Mouse (Mus musculus): Measurements from ENCODE around the gene Dnase1l3. TPM values are rescaled to one million over a fixed set of nuclear protein-coding genes. Genes with fewer than 3 reads are reported as not detected.

Dnase1l3 gene
- polyA plus RNA-seq, 1 experiment from 2014 or later: 0.13 TPM

DNA sequence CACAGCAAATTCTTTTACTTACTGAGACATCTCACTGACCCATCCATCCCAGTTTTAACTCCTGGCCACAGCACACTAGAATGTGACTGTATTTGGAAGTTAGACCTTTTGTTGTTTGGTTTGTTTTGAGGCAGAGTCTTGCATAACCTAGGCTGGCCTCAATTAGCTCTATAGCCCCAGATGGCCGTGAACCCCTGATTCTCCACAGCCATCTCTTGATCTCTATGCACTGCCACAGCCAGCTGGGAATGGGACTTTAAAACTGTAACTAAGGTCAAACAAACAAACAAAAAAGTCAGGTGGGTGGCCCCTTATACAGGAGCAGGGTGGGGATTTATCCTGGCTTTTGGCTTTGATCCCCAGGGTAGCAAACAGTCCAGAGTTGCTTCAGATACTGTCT lies 19.7 kb downstream of the Dnase1l3 start:
- Histone ChIP-seq H3K9ac (no peak overlapping the region), H3K27me3 (no peaks in the 10 kb centered on the region), H3K4me2 (no peak overlapping the region), H3K4me3 (no peak overlapping the region), H3K36me3 (no peaks in the 10 kb centered on the region), H3K9me3 (replicated peaks) (no peaks in the 10 kb centered on the region), H3K4me1 (replicated peaks) (no peaks in the 10 kb centered on the region), H3K27ac (no peak overlapping the region)
- ATAC-seq (replicated peaks; ENCODE audit: insufficient number of reproducible peaks, insufficient read depth, low FRiP score, low read depth): no peak
- 84% methylated on average over 1 of the region's 1 CpGs for WGBS

DNA sequence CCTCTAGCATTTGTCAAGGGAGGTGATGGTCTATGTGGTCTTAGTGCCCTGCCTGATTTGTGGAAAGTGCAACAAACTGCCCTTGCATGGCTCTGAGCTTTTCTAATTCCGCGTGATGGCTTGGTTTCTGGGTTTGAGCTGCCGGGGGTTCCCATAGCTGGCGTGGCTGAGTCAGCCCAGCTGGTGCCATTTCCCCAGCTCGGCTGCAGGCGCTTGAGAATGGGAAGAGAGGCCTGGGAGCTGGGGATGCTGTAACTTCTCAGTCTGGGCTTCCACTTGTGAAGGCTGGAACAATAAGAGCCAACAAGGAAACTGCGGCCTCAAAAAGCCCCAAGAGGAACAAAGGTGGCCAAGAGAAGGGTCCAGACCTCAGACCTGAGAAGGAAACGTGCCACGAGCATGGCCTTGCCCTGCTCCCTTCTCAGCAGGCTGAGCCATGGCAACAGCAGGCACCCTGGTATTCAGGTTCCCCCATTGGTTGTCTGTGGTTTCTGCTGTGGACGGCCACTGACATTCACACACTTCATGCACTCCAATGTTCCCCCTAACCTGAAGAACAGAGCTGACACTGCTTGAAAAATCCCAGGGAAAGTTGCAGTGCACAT lies 22.4 kb downstream of the Dnase1l3 start:
- Histone ChIP-seq H3K27me3 (no peaks in the 10 kb centered on the region), H3K9me3 (replicated peaks) (no peaks in the 10 kb centered on the region), H3K4me1 (replicated peaks) (no peaks in the 10 kb centered on the region), H3K4me3 (no peak overlapping the region), H3K9ac (no peak overlapping the region), H3K27ac (no peak overlapping the region), H3K36me3 (no peaks in the 10 kb centered on the region), H3K4me2 (no peak overlapping the region)
- ATAC-seq (replicated peaks; ENCODE audit: insufficient number of reproducible peaks, insufficient read depth, low FRiP score, low read depth): no peak
- WGBS: 54% methylated on average over 10 of the region's 10 CpGs

DNA sequence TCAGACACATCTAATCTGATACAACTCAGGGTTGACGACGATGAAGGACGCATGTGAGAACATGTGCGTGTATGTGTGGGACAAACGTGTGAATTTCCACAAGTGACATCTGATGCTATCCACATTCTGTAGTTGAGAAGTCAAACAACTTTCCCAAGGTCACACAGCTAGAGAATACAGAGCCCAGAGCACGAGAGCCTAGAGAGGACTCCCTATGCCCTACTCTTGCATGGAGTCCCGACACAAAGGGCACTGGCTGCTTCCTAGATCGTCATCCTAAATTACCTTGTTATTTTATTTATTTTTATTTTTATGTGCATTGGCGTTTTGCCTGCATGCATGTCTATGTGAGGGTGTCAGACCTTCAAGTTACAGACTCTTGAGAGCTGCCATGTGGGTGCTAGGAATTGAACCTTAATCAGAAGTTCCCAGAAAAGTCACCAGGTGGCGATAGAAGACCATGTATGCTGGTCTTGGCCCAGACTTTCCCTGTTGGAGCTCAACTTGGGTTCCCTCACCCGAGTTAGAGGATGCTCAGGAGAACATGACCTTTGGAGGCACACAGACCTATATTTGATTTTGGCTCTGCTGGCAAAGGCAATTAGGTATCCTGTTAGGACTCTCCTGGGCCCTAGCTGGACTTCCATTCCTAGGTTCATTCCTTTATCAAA lies 30.0 kb downstream of the Dnase1l3 start:
- Histone ChIP-seq H3K27ac (no peak overlapping the region), H3K36me3 (no peaks in the 10 kb centered on the region), H3K4me3 (no peak overlapping the region), H3K27me3 (no peaks in the 10 kb centered on the region), H3K9ac (no peak overlapping the region), H3K4me1 (replicated peaks) (peaks cover 12% of the 10 kb centered on the region), H3K4me2 (no peak overlapping the region), H3K9me3 (replicated peaks) (no peaks in the 10 kb centered on the region)
- ATAC-seq (replicated peaks; ENCODE audit: insufficient number of reproducible peaks, insufficient read depth, low FRiP score, low read depth): no peak
- WGBS: 50% methylated on average over 11 of the region's 11 CpGs

DNA sequence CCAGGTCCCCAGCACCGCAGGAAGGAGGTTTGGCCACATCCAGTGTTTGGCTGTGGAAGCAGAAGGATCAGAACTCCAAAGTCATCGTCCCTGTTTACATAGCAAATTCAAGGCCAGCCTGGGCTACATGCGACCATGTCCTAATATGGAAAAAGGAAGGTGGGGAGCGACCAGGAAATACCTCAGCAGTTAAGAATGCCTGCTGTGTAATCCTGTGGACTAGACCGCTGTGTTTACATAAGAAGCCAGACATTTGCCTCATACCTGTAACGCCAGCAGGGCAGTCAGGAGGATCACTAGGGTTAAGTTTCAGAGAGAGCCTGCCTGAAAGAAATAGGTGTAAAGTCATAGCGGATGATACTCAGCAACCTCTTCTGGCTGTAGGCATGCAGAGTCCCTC lies 31.2 kb downstream of the Dnase1l3 start:
- peaks cover 12% of the 10 kb centered on the region for H3K4me1 ChIP-seq (replicated peaks)

DNA sequence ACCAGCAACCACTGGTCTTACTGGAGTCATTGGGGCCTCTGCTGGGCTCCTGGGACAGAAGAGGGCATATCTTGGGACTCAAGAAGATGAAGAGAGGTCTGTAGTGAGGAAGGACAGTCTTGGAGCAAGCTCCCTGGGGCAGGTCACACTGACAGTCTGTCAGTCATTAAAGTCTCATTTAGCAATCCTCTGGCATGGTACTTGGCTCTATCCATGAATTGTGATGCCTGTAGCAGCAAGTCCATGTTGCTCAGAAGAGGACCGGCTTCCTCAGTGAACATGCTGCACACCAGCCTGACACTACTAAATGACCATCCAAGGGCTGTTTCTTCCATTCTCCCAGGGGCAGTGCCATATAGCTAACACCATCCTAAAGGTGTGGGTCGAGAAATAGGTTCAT lies 31.7 kb downstream of the Dnase1l3 start:
- 85% methylated on average over 2 of the region's 2 CpGs for WGBS
- no peak for ATAC-seq (replicated peaks; ENCODE audit: insufficient number of reproducible peaks, insufficient read depth, low FRiP score, low read depth)
- H3K4me2 ChIP-seq: no peak overlapping the region
- H3K4me3 ChIP-seq: no peak overlapping the region
- H3K9ac ChIP-seq: no peak overlapping the region
- no peaks in the 10 kb centered on the region for H3K27me3 ChIP-seq
- H3K9me3 ChIP-seq (replicated peaks): no peaks in the 10 kb centered on the region
- H3K27ac ChIP-seq: no peak overlapping the region
- H3K4me1 ChIP-seq (replicated peaks): peaks cover 12% of the 10 kb centered on the region
- H3K36me3 ChIP-seq: no peaks in the 10 kb centered on the region

More for the DNA sequence above, 31.2 kb downstream of the Dnase1l3 start:
- 51% methylated on average over 7 of the region's 7 CpGs for WGBS
- Histone ChIP-seq H3K4me3 (no peak overlapping the region), H3K9ac (no peak overlapping the region), H3K27me3 (no peaks in the 10 kb centered on the region), H3K27ac (no peak overlapping the region), H3K36me3 (no peaks in the 10 kb centered on the region), H3K9me3 (replicated peaks) (no peaks in the 10 kb centered on the region), H3K4me2 (no peak overlapping the region)
- ATAC-seq (replicated peaks; ENCODE audit: insufficient number of reproducible peaks, insufficient read depth, low FRiP score, low read depth): no peak

DNA sequence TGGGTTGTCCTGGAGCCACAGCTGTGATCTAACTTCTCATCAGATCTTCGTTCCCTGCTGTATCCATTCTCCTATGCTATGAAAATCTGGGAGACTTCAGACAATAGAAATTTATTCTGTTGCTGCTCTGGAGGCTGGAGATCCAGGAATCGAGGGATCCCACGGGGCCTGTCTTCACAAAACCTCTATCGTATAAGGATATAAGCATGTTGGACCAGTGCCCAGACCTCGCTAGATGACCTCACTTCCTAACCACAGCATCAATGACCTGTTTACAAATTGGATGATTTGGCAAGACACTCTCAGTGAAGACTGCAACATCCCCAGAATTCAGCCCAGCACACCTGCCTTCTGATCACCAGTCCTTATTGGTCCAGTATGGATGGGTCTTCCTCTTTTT lies 32.7 kb downstream of the Dnase1l3 start:
- H3K27me3 ChIP-seq: no peaks in the 10 kb centered on the region
- H3K4me2 ChIP-seq: no peak overlapping the region
- no peak for ATAC-seq (replicated peaks; ENCODE audit: insufficient number of reproducible peaks, insufficient read depth, low FRiP score, low read depth)
- no peak overlapping the region for H3K4me3 ChIP-seq
- H3K27ac ChIP-seq: 0 out of 2 replicates have a peak overlapping the region, but pooled peaks have one; percentile 39
- no peaks in the 10 kb centered on the region for H3K9me3 ChIP-seq (replicated peaks)
- 33% methylated on average over 5 of the region's 5 CpGs for WGBS
- H3K9ac ChIP-seq: no peak overlapping the region
- no peaks in the 10 kb centered on the region for H3K36me3 ChIP-seq
- H3K4me1 ChIP-seq (replicated peaks): peaks cover 12% of the 10 kb centered on the region

DNA sequence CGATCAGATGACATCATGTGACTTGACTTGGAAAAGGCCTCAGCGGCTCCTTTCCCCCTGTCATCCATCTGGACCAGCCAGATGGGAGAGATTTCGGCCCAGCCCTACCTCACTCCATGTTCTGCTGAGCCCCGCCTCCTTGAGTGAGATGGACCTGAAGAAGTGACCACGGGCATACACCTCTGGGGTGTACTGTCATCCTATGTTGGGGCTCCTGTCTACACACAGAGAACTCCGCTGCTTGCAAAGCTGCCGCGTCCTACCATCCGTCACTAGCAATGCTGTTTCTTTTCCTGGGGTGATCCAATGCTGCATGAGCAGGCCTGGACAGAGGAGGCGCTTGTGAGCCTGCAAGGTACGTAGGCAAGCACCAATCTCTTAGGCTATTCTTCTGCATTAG lies 33.8 kb downstream of the Dnase1l3 start:
- Histone ChIP-seq H3K4me3 (no peak overlapping the region), H3K4me1 (replicated peaks) (peaks cover 12% of the 10 kb centered on the region), H3K27ac (no peak overlapping the region), H3K36me3 (no peaks in the 10 kb centered on the region), H3K4me2 (no peak overlapping the region), H3K9ac (no peak overlapping the region), H3K9me3 (replicated peaks) (no peaks in the 10 kb centered on the region), H3K27me3 (no peaks in the 10 kb centered on the region)
- no peak for ATAC-seq (replicated peaks; ENCODE audit: insufficient number of reproducible peaks, insufficient read depth, low FRiP score, low read depth)
- WGBS: 61% methylated on average over 11 of the region's 11 CpGs

DNA sequence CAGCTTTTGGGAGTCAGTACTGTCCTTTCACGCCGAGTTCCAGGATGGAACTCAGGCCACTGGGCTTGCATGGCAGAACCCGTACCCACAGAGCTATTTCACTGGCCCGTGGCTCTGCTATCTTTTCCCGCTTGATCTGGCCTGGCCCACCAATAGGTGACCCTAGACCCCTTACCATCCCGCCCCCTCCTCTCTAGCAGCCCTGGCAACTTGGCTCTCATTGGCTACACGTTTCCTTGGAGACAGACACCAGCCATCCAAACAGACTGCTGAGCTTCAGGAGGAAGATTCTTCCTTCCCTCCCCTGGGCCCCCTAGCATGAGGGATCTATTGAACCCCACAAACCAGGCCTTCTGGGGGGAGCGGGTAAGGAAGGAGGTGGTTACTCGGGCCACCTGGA lies 37.3 kb downstream of the Dnase1l3 start, which contains the start of gene Gm45521:
TSS of gene Gm45521 (plus strand) at position 240 of the 400 bp plus-strand sequence.
- no peaks in the 10 kb centered on the region for H3K9me3 ChIP-seq (replicated peaks)
- no peak within 1 kb of the TSS for H3K4me2 ChIP-seq
- H3K36me3 ChIP-seq: no peaks in the 10 kb centered on the region
- H3K27me3 ChIP-seq: no peaks in the 10 kb centered on the region
- ATAC-seq (replicated peaks; ENCODE audit: insufficient number of reproducible peaks, insufficient read depth, low FRiP score, low read depth): no peak
- peaks cover 38% of the 10 kb centered on the region for H3K4me1 ChIP-seq (replicated peaks)
- WGBS: 56% methylated on average over 9 of the region's 9 CpGs
- H3K27ac ChIP-seq: no peak within 1 kb of the TSS
- H3K4me3 ChIP-seq: no peak within 1 kb of the TSS
- no peak within 1 kb of the TSS for H3K9ac ChIP-seq

DNA sequence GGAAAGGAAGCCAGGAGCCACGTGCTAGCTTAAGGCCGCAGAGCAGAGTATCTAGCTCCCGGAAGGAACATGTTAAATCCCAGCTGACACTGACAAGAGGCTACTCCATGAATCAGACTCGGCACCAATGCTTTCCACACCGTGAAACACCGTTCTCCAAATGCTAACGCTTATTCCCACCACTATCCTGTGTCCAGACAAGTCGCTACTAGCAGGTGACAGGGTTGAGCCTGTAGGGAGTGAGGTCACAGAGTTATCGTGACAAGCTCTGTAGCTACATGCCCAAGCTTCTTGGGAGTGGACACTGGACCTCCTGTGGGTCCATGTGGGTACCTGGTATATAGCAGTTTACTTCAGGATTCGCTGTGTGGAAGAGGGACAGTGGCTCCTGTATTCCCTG lies 37.9 kb downstream of the Dnase1l3 start:
- Histone ChIP-seq H3K4me2 (no peak overlapping the region), H3K27ac (no peak overlapping the region), H3K36me3 (no peaks in the 10 kb centered on the region), H3K9ac (no peak overlapping the region), H3K4me1 (replicated peaks) (peaks cover 35% of the 10 kb centered on the region), H3K9me3 (replicated peaks) (no peaks in the 10 kb centered on the region), H3K4me3 (no peak overlapping the region), H3K27me3 (no peaks in the 10 kb centered on the region)
- ATAC-seq (replicated peaks; ENCODE audit: insufficient number of reproducible peaks, insufficient read depth, low FRiP score, low read depth): no peak
- 63% methylated on average over 10 of the region's 10 CpGs for WGBS

DNA sequence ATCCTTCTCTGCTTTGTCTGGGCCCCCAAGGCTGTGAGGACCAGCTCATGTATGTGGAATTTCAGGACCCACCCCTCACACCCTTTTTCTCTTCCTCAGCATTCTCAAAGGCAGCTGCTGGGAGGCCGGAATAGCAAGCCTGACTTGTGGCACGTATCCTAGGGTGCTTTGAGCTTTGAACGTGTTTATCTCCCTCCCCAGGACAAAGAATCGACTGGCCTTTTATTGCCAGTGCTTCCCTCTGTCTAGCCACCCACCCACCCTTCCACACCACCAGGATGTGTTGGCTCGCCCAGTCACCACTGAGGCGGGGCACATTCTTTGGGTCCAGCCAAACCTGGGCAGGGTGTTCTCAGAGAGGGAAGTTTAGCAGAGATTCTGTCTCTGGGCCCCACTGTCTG lies 40.3 kb downstream of the Dnase1l3 start:
- H3K4me3 ChIP-seq: no peak overlapping the region
- H3K27ac ChIP-seq: peak overlapping the region; percentile 80
- WGBS: 40% methylated on average over 6 of the region's 6 CpGs
- peak; percentile 13; the same call in 1 of the 2 replicates for ATAC-seq (replicated peaks; ENCODE audit: insufficient number of reproducible peaks, insufficient read depth, low FRiP score, low read depth)
- no peak overlapping the region for H3K4me2 ChIP-seq
- H3K36me3 ChIP-seq: peaks cover 15% of the 10 kb centered on the region
- H3K9ac ChIP-seq: no peak overlapping the region
- peaks cover 29% of the 10 kb centered on the region for H3K4me1 ChIP-seq (replicated peaks)
- no peaks in the 10 kb centered on the region for H3K9me3 ChIP-seq (replicated peaks)
- H3K27me3 ChIP-seq: no peaks in the 10 kb centered on the region

DNA sequence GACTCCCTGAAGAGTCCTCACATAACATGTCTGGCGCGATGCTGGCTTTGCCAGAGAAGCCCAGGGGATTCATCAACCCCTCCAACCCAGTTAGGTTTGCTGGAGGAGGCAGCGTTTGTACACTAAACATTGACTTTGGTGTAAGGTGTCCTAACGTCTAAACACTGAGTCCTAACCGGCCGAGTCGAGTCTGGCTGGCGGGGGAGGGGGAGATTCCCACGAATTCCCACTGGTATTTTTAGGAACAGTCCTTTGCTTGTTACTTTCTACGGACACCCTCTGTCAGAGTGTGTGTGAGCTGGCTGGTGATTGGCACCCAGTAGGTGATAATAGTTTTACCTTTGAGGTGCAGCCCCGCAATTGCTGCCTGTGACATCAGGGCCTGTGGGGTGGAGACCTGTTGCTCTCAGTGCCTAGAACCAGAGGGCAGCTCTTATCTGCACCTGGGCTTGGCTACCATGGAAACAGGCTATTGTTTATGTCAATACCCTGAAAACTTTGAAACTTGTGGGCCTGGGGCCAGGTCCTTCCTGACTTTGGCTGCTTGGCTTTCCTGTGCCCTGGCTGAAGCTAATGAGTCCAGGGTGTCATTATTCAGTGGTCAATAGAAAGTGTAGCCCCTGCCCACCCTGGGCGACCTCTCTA lies 41.6 kb downstream of the Dnase1l3 start:
- no peak overlapping the region for H3K4me3 ChIP-seq
- H3K36me3 ChIP-seq: peaks cover 23% of the 10 kb centered on the region
- WGBS: 13% methylated on average over 12 of the region's 12 CpGs
- no peaks in the 10 kb centered on the region for H3K27me3 ChIP-seq
- no peaks in the 10 kb centered on the region for H3K9me3 ChIP-seq (replicated peaks)
- H3K9ac ChIP-seq: peak overlapping the region; percentile 25; the same call in 1 of the 2 replicates
- H3K27ac ChIP-seq: peak overlapping the region; percentile 80
- peaks cover 29% of the 10 kb centered on the region for H3K4me1 ChIP-seq (replicated peaks)
- H3K4me2 ChIP-seq: peak overlapping the region; percentile 39
- ATAC-seq (replicated peaks; ENCODE audit: insufficient number of reproducible peaks, insufficient read depth, low FRiP score, low read depth): peak; percentile 47

Measured in heart, embryonic 15.5 days (tissue).